8 mouse cellular contexts compared by ENCODE assay signal in genomic region chr5:24451264-24452029, GRCm38 (mm10). TPM values are rescaled to one million over a fixed set of nuclear protein-coding genes. Genes with fewer than 3 reads are reported as not detected.
DNase-seq lines count a peak whose midpoint lies in the region; ATAC-seq and TF ChIP-seq lines count a peak whose summit lies in the region.

No protein-coding gene starts in this region.

- peaks cover 54% of the 10 kb centered on the region for H3K4me1 ChIP-seq in hindbrain, embryonic 14.5 days (replicated peaks; ENCODE audit: control insufficient read depth, insufficient read depth, low read length)

- H3K36me3 ChIP-seq in hindbrain, embryonic 14.5 days (replicated peaks; ENCODE audit: control insufficient read depth, insufficient read depth), result no peaks in the 10 kb centered on the region

- intact Hi-C loops in left cerebral cortex, adult 2 months (cut with DNase I), result loop anchor here (1.0 kb wide), 1 partner anchor 28 kb away; the partner anchor contains the start of genes Cdk5 and Slc4a2

- 0 out of 2 replicates have a peak, but pooled peaks cover 4% of the 10 kb centered on the region for H3K27me3 ChIP-seq in hindbrain, embryonic 14.5 days (ENCODE audit: control insufficient read depth, insufficient read depth, low read length)

- H3K4me3 ChIP-seq in hindbrain, embryonic 14.5 days (replicated peaks; ENCODE audit: low read length), result peak overlapping the region; percentile 86
- H3K4me3 ChIP-seq in left cerebral cortex, adult 2 months, result peak overlapping the region; percentile 81

- peak overlapping the region; percentile 90 for H3K9ac ChIP-seq in hindbrain, embryonic 14.5 days

- TF ChIP-seq CTCF in left cerebral cortex, adult 2 months (IDR thresholded peaks at IDR 0.05), result no peak; the same call in 1 of the 2 replicates

- ATAC-seq in hindbrain, embryonic 14.5 days (ENCODE audit: low FRiP score), result peak; percentile 75
- ATAC-seq in megakaryocyte, adult 5-6 weeks (ENCODE audit: poor library complexity, severe bottlenecking), result peak; percentile 75

- peak overlapping the region; percentile 92 for H3K27ac ChIP-seq in hindbrain, embryonic 14.5 days
- peak overlapping the region; percentile 95 for H3K27ac ChIP-seq in left cerebral cortex, adult 2 months

- DNase-seq in T-cell, adult 2 months (ENCODE audit: low spot score), result peak; percentile 80
- DNase-seq in cerebellum, postnatal 14 days, result peak; percentile 91 to 95
- peak; percentile 66 to 74 for DNase-seq in frontal cortex, postnatal 25 days (ENCODE audit: low spot score in 2 of 2)
- DNase-seq in hindbrain, embryonic 14.5 days (ENCODE audit: low spot score), result peak; percentile 85
- DNase-seq in left cerebral cortex, adult 2 months (ENCODE audit: extremely low spot score in 1 of 2, low spot score in 2 of 2), result peak; percentile 85 to 91
- DNase-seq in right cerebral cortex, adult 2 months (ENCODE audit: low spot score in 2 of 2), result peak; percentile 77 to 82
- peak; percentile 83 for DNase-seq in urinary bladder, postnatal 25 days (ENCODE audit: low spot score)

- H3K4me2 ChIP-seq in hindbrain, embryonic 14.5 days (replicated peaks), result peak overlapping the region; percentile 96

- WGBS in hindbrain, embryonic 14.5 days, result 4% methylated on average over 28 of the region's 66 CpGs

- H3K9me3 ChIP-seq in hindbrain, embryonic 14.5 days (ENCODE audit: control insufficient read depth, low read length), result no peaks in the 10 kb centered on the region

RNA-seq across cellular contexts. Expression of gene Agap3, which starts 0.5 kb away (rescaled TPM):
- 66.3 and 73.1 TPM in 2 replicates for polyA plus RNA-seq in hindbrain, embryonic 14.5 days (2014; fragmentation: Nextera tagmentation; extraction: Ambion mirVana)
- 100 to 1,000 TPM; 527 to 560 TPM for total RNA-seq in left cerebral cortex, adult 2 months (2021)
- total RNA-seq in megakaryocyte, adult 5-6 weeks (2015), result 12.1 and 14.2 TPM in 2 replicates
- total RNA-seq in megakaryocyte, adult 5-6 weeks (2017), result 19.7 and 23.9 TPM in 2 replicates

RNA-seq across cellular contexts. Expression of gene Tmub1, which starts 3.8 kb away (rescaled TPM):
- polyA plus RNA-seq in hindbrain, embryonic 14.5 days (2014; fragmentation: Nextera tagmentation; extraction: Ambion mirVana), result 54.4 and 62.4 TPM in 2 replicates
- total RNA-seq in left cerebral cortex, adult 2 months (2021), result 10 to 100 TPM; 26.1 to 28.7 TPM
- total RNA-seq in megakaryocyte, adult 5-6 weeks (2015), result 11.3 and 13.4 TPM in 2 replicates
- 11.7 and 20.9 TPM in 2 replicates for total RNA-seq in megakaryocyte, adult 5-6 weeks (2017)

RNA-seq across cellular contexts. Expression of gene Fastk, which starts 6.4 kb away (rescaled TPM):
- 92.8 and 92.9 TPM in 2 replicates for polyA plus RNA-seq in hindbrain, embryonic 14.5 days (2014; fragmentation: Nextera tagmentation; extraction: Ambion mirVana)
- 100 to 1,000 TPM; 128 to 134 TPM for total RNA-seq in left cerebral cortex, adult 2 months (2021)
- total RNA-seq in megakaryocyte, adult 5-6 weeks (2015), result 33.4 and 42.2 TPM in 2 replicates
- 21.7 and 22.3 TPM in 2 replicates for total RNA-seq in megakaryocyte, adult 5-6 weeks (2017)

RNA-seq across cellular contexts. Expression of gene Slc4a2, which starts 27.8 kb away (rescaled TPM):
- polyA plus RNA-seq in hindbrain, embryonic 14.5 days (2014; fragmentation: Nextera tagmentation; extraction: Ambion mirVana), result 21.1 and 23.6 TPM in 2 replicates
- total RNA-seq in left cerebral cortex, adult 2 months (2021), result 10 to 100 TPM; 31.0 to 33.8 TPM
- total RNA-seq in megakaryocyte, adult 5-6 weeks (2015), result 17.2 and 19.9 TPM in 2 replicates
- total RNA-seq in megakaryocyte, adult 5-6 weeks (2017), result 34.2 and 40.0 TPM in 2 replicates

RNA-seq across cellular contexts. Expression of gene Cdk5, which starts 28.1 kb away (rescaled TPM):
- polyA plus RNA-seq in hindbrain, embryonic 14.5 days (2014; fragmentation: Nextera tagmentation; extraction: Ambion mirVana), result 115 and 123 TPM in 2 replicates
- total RNA-seq in left cerebral cortex, adult 2 months (2021), result 100 to 1,000 TPM; 118 to 129 TPM
- 18.2 and 27.5 TPM in 2 replicates for total RNA-seq in megakaryocyte, adult 5-6 weeks (2015)
- total RNA-seq in megakaryocyte, adult 5-6 weeks (2017), result 16.9 and 18.2 TPM in 2 replicates

Comparison
In these comparisons a context has a peak if more than half of its experiments do, and no peak if none do; other contexts are left out.
1. Peak in every context shown above with its lines: DNase-seq, ATAC-seq, H3K4me3 ChIP-seq and H3K27ac ChIP-seq.
2. RNA of gene Agap3, which starts 0.5 kb away (total RNA-seq): 527 to 560 TPM in left cerebral cortex, adult 2 months; 12.1 to 23.9 TPM in megakaryocyte, adult 5-6 weeks; every median in the first group is over 10 times any median in the second.